Mouse (Mus musculus) hindbrain, embryonic 11.5 days (tissue): Measurements from ENCODE around the gene Hist1h2bf. TPM values are rescaled to one million over a fixed set of nuclear protein-coding genes. Genes with fewer than 3 reads are reported as not detected.
"Not testable (repeated sequence)": the region's sequence is repeated elsewhere in the genome, so short reads cannot be mapped to it uniquely, and the experiment has no call there.

Experiments used
- ATAC-seq: fragments of 200-750 bp; cut with Nextera tagmentation; 2 replicates; pipeline ENCODE4 v1.8.0; 2017; ENCODE audit warnings: mild to moderate bottlenecking, moderate TSS enrichment, moderate library complexity; ENCODE audit not compliant: low FRiP score
- DNase-seq: peaks from one replicate; pipeline ENCODE4 v3.0.0-alpha.2; 2015; ENCODE audit warnings: low spot score
- H3K27ac ChIP-seq: fragments of 300-500 bp; sonication (generic); 2 replicates; pipeline ENCODE4 v1.5.1; 2014; ENCODE audit warnings: mild to moderate bottlenecking, low read depth, low read length
- H3K27me3 ChIP-seq: fragments of 300-500 bp; sonication (generic); 2 replicates; pipeline ENCODE4 v1.6.1; 2014; ENCODE audit warnings: mild to moderate bottlenecking, low read length, moderate library complexity, mixed read lengths; ENCODE audit not compliant: control insufficient read depth, insufficient read depth
- H3K36me3 ChIP-seq: fragments of 300-500 bp; sonication (generic); 2 replicates; pipeline ENCODE4 v1.6.1; 2014; ENCODE audit warnings: mild to moderate bottlenecking, low read length, moderate library complexity, mixed read lengths; ENCODE audit not compliant: control insufficient read depth, insufficient read depth
- H3K4me1 ChIP-seq: fragments of 300-500 bp; sonication (generic); replicated peaks from 2 replicates; pipeline ENCODE4 v1.6.1; 2014; ENCODE audit warnings: low read length, mixed read lengths; ENCODE audit not compliant: control insufficient read depth, insufficient read depth
- H3K4me2 ChIP-seq: fragments of 300-500 bp; sonication (generic); replicated peaks from 2 replicates; pipeline ENCODE4 v1.6.1; 2014; ENCODE audit warnings: mild to moderate bottlenecking, low read depth, low read length
- H3K4me3 ChIP-seq: fragments of 300-500 bp; sonication (generic); 2 replicates; pipeline ENCODE4 v1.5.1; 2014; ENCODE audit warnings: low read depth, low read length
- H3K9ac ChIP-seq: fragments of 300-500 bp; sonication (generic); 2 replicates; pipeline ENCODE4 v1.6.1; 2014; ENCODE audit warnings: low read depth, low read length
- H3K9me3 ChIP-seq: fragments of 300-500 bp; sonication (generic); 2 replicates; pipeline ENCODE4 v1.6.1; 2016; ENCODE audit warnings: low read length; ENCODE audit not compliant: control insufficient read depth
- WGBS: fragments of 180-500 bp; shearing (Covaris S2); extraction: QIAGEN DNeasy Blood & Tissue Kit; methylation state at CpG from one replicate; pipeline ENCODE4 v1.1.7; 2014; 5-methylcytosine and 5-hydroxymethylcytosine counted together
- polyA plus RNA-seq: library from polyadenylated mRNA; unstranded; fragments of >200 nt; fragmentation: Nextera tagmentation; extraction: Ambion mirVana; gene quantifications from 2 replicates; pipeline ENCODE4 v1.2.1, GENCODE M21; 2014

Gene Hist1h2bf
- polyA plus RNA-seq, 1 experiment from 2014 or later: 1.5 TPM

- no peak for ATAC-seq
- H3K27me3 ChIP-seq: no peaks in the 10 kb centered on the region
- H3K4me3 ChIP-seq: no peak overlapping the region
- no peaks in the 10 kb centered on the region for H3K36me3 ChIP-seq
- no peak overlapping the region for H3K4me2 ChIP-seq
- peak overlapping the region; percentile 75 for H3K27ac ChIP-seq
- no peaks in the 10 kb centered on the region for H3K9me3 ChIP-seq
- DNase-seq: no peak
- H3K9ac ChIP-seq: no peak overlapping the region
- H3K4me1 ChIP-seq: peaks cover 3% of the 10 kb centered on the region; the same call in 1 of the 2 replicates
These were observed 9.5 kb upstream of the Hist1h2bf start for GRCm38 (mm10) chr13:23583387-23584068.

GRCm38 (mm10) chr13:23582219-23583056 is 8.4 kb upstream of the Hist1h2bf start:
- H3K27me3 ChIP-seq: no peaks in the 10 kb centered on the region
- H3K4me2 ChIP-seq: peak overlapping the region; percentile 83
- ATAC-seq (no peak), DNase-seq (peak; percentile 49)
- H3K9me3 ChIP-seq: no peaks in the 10 kb centered on the region
- peak overlapping the region; percentile 63 for H3K9ac ChIP-seq
- peak overlapping the region; percentile 44 for H3K4me3 ChIP-seq
- no peaks in the 10 kb centered on the region for H3K36me3 ChIP-seq
- peak overlapping the region; percentile 88 for H3K27ac ChIP-seq
- peaks cover 3% of the 10 kb centered on the region; the same call in 1 of the 2 replicates for H3K4me1 ChIP-seq
- WGBS: 5% methylated on average over 6 of the region's 6 CpGs

GRCm38 (mm10) chr13:23581408-23582218 is 7.6 kb upstream of the Hist1h2bf start, which contains the start of gene Hist1h4d:
Hist1h4d (plus strand) TSS chr13:23581598.
- Histone ChIP-seq H3K4me1 (peaks cover 3% of the 10 kb centered on the region; the same call in 1 of the 2 replicates), H3K9me3 (no peaks in the 10 kb centered on the region), H3K27me3 (no peaks in the 10 kb centered on the region), H3K4me3 (peak within 1 kb of the TSS; percentile 44), H3K9ac (peak within 1 kb of the TSS; percentile 63), H3K4me2 (peak within 1 kb of the TSS; percentile 83), H3K36me3 (no peaks in the 10 kb centered on the region), H3K27ac (peak within 1 kb of the TSS; percentile 88)
- under 1% methylated on average over 43 of the region's 43 CpGs for WGBS
- peak; percentile 90 for ATAC-seq
- peak; percentile 99 for DNase-seq

- Histone ChIP-seq H3K36me3 (no peaks in the 10 kb centered on the region), H3K27ac (0 out of 2 replicates have a peak overlapping the region, but pooled peaks have one; percentile 24), H3K27me3 (no peaks in the 10 kb centered on the region), H3K4me3 (no peak overlapping the region), H3K4me2 (no peak overlapping the region), H3K4me1 (peaks cover 2% of the 10 kb centered on the region; the same call in 1 of the 2 replicates), H3K9me3 (no peaks in the 10 kb centered on the region), H3K9ac (no peak overlapping the region)
- DNase-seq (no peak), ATAC-seq (no peak)
- WGBS: 87% methylated on average over 1 of the region's 1 CpGs
These were observed 3.8 kb upstream of the Hist1h2bf start for GRCm38 (mm10) chr13:23577835-23578234.

GRCm38 (mm10) chr13:23576906-23577639 is 3.1 kb upstream of the Hist1h2bf start:
- no peaks in the 10 kb centered on the region for H3K9me3 ChIP-seq
- WGBS: 47% methylated on average over 6 of the region's 6 CpGs
- DNase-seq: peak; percentile 37

GRCm38 (mm10) chr13:23576351-23576881 is 2.4 kb upstream of the Hist1h2bf start:
- Histone ChIP-seq H3K9ac (peak overlapping the region; percentile 65), H3K27ac (peak overlapping the region; percentile 77), H3K4me2 (peak overlapping the region; percentile 66), H3K4me3 (peak overlapping the region; percentile 41), H3K27me3 (no peaks in the 10 kb centered on the region), H3K4me1 (peaks cover 2% of the 10 kb centered on the region; the same call in 1 of the 2 replicates), H3K36me3 (no peaks in the 10 kb centered on the region), H3K9me3 (no peaks in the 10 kb centered on the region)
- peak; percentile 56 for DNase-seq
- no peak for ATAC-seq
- WGBS: 2% methylated on average over 7 of the region's 7 CpGs

More at GRCm38 (mm10) chr13:23576906-23577639, 3.1 kb upstream of the Hist1h2bf start:
- H3K4me3 ChIP-seq: peak overlapping the region; percentile 41
- peak overlapping the region; percentile 77 for H3K27ac ChIP-seq
- ATAC-seq: no peak
- H3K9ac ChIP-seq: peak overlapping the region; percentile 65
- H3K36me3 ChIP-seq: no peaks in the 10 kb centered on the region
- peaks cover 2% of the 10 kb centered on the region; the same call in 1 of the 2 replicates for H3K4me1 ChIP-seq
- H3K4me2 ChIP-seq: peak overlapping the region; percentile 66
- H3K27me3 ChIP-seq: no peaks in the 10 kb centered on the region

GRCm38 (mm10) chr13:23575864-23576313 is 1.9 kb upstream of the Hist1h2bf start:
- not testable (repeated sequence) for H3K27me3 ChIP-seq, H3K36me3 ChIP-seq, ATAC-seq, H3K4me1 ChIP-seq, H3K9me3 ChIP-seq
- peak overlapping the region; percentile 41 for H3K4me3 ChIP-seq
- H3K9ac ChIP-seq: peak overlapping the region; percentile 65
- WGBS: 2% methylated on average over 8 of the region's 40 CpGs
- H3K27ac ChIP-seq: peak overlapping the region; percentile 77
- H3K4me2 ChIP-seq: peak overlapping the region; percentile 66
- DNase-seq: peak; percentile 54
